Mouse (Mus musculus): ENCODE measurements around the gene Ptgds.

DNA sequence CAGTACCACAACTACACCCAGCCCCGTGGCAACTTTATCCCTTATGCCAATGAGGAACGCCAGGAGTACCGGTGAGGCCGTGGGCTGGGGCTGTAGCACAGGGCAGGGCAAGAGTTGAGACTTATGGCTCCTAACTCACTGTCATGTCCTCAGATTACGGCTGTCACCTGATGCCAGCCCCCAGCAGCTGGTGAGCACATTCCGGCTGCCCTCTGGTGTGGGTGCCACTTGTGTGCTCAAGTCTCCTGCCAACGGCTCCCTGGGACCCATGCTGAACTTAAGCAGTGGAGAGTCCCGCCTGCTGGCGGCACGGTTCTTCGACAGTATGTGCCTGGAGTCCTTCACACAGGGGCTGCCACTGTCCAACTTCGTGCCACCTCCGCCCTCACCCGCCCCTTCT is 27.2 kb downstream of the Ptgds start:
- no peak for TF ChIP-seq POLR2A (IDR thresholded peaks at IDR 0.05; ENCODE audit: insufficient read depth, low read depth, low read length)
- TF ChIP-seq CTCF (IDR thresholded peaks at IDR 0.05; ENCODE audit: insufficient read depth, low read depth, low read length) = no peak
